Mouse (Mus musculus) testis, postnatal 14 days (tissue): ENCODE data around the gene Arrb1.
"Not testable (repeated sequence)": the region's sequence is repeated elsewhere in the genome, so short reads cannot be mapped to it uniquely, and the experiment has no call there.

Experiments
- DNase-seq: peaks from one replicate; pipeline ENCODE4 v3.0.0; 2021; ENCODE audit warnings: low spot score

Gene Arrb1

GRCm38 (mm10) chr7:99534901-99535735 lies at the start of gene Arrb1:
TSS of gene Arrb1 (plus strand) at chr7:99535466.
- peak; percentile 44 for DNase-seq

GRCm38 (mm10) chr7:99489708-99490107 lies 45.6 kb upstream of the Arrb1 start:
- no peak for DNase-seq

- DNase-seq = no peak
Observed at GRCm38 (mm10) chr7:99499128-99499527, 36.1 kb upstream of the Arrb1 start.

GRCm38 (mm10) chr7:99500201-99500600 lies 35.1 kb upstream of the Arrb1 start:
- DNase-seq = peak; percentile 51

- no peak for DNase-seq
Observed at GRCm38 (mm10) chr7:99500655-99501054, 34.6 kb upstream of the Arrb1 start.

- no peak for DNase-seq
Observed at GRCm38 (mm10) chr7:99501148-99501547, 34.1 kb upstream of the Arrb1 start.

GRCm38 (mm10) chr7:99504556-99504955 lies 30.7 kb upstream of the Arrb1 start:
- DNase-seq = no peak

- not testable (repeated sequence) for DNase-seq
Observed at GRCm38 (mm10) chr7:99508187-99508586, 27.1 kb upstream of the Arrb1 start.

GRCm38 (mm10) chr7:99510087-99510501 lies 25.2 kb upstream of the Arrb1 start:
- DNase-seq = peak; percentile 14

GRCm38 (mm10) chr7:99516092-99516813 lies 19.0 kb upstream of the Arrb1 start:
- DNase-seq = no peak

GRCm38 (mm10) chr7:99516814-99517157 lies 18.5 kb upstream of the Arrb1 start:
- DNase-seq = no peak

GRCm38 (mm10) chr7:99518954-99519644 lies 16.2 kb upstream of the Arrb1 start:
- no peak for DNase-seq

- no peak for DNase-seq
Observed at GRCm38 (mm10) chr7:99523121-99523520, 12.1 kb upstream of the Arrb1 start.

GRCm38 (mm10) chr7:99523837-99524236 lies 11.4 kb upstream of the Arrb1 start:
- DNase-seq = no peak

GRCm38 (mm10) chr7:99528547-99528946 lies 6.7 kb upstream of the Arrb1 start:
- DNase-seq = no peak

- no peak for DNase-seq
Observed at GRCm38 (mm10) chr7:99529410-99529809, 5.9 kb upstream of the Arrb1 start.

- DNase-seq = no peak
Observed at GRCm38 (mm10) chr7:99531408-99531970, 3.8 kb upstream of the Arrb1 start.

GRCm38 (mm10) chr7:99532526-99532925 lies 2.7 kb upstream of the Arrb1 start:
- DNase-seq = no peak

- DNase-seq = no peak
Observed at GRCm38 (mm10) chr7:99533600-99533999, 1.7 kb upstream of the Arrb1 start.

- DNase-seq = no peak
Observed at GRCm38 (mm10) chr7:99534501-99534900, 765 bp upstream of the Arrb1 start.

GRCm38 (mm10) chr7:99535741-99536501 lies 655 bp downstream of the Arrb1 start:
- no peak for DNase-seq
